Mouse (Mus musculus) hindbrain, embryonic 13.5 days (tissue): ENCODE measurements around the gene Tmem156. TPM values are rescaled to one million over a fixed set of nuclear protein-coding genes. Genes with fewer than 3 reads are reported as not detected.

Experiments used
- ATAC-seq: fragments of 200-750 bp; cut with Nextera tagmentation; 2 replicates; pipeline ENCODE4 v1.8.0; 2017; ENCODE audit warnings: moderate TSS enrichment; ENCODE audit not compliant: low FRiP score
- H3K27ac ChIP-seq: fragments of 300-500 bp; sonication (generic); 2 replicates; pipeline ENCODE4 v1.5.1; 2015; ENCODE audit warnings: inconsistent platforms, mild to moderate bottlenecking, moderate library complexity
- H3K27me3 ChIP-seq: fragments of 300-500 bp; sonication (generic); 2 replicates; pipeline ENCODE4 v1.6.1; 2015; ENCODE audit warnings: mild to moderate bottlenecking, inconsistent platforms
- H3K36me3 ChIP-seq: fragments of 300-500 bp; sonication (generic); 2 replicates; pipeline ENCODE4 v1.6.1; 2015; ENCODE audit warnings: mild to moderate bottlenecking, inconsistent platforms
- H3K4me1 ChIP-seq: fragments of 300-500 bp; sonication (generic); replicated peaks from 2 replicates; pipeline ENCODE4 v1.6.1; 2015; ENCODE audit warnings: inconsistent platforms
- H3K4me2 ChIP-seq: fragments of 300-500 bp; sonication (generic); 2 replicates; pipeline ENCODE4 v1.6.1; 2015; ENCODE audit warnings: inconsistent platforms, mild to moderate bottlenecking, moderate library complexity
- H3K4me3 ChIP-seq: fragments of 300-500 bp; sonication (generic); 2 replicates; pipeline ENCODE4 v1.5.1; 2015; ENCODE audit warnings: mild to moderate bottlenecking, inconsistent platforms
- H3K9ac ChIP-seq: fragments of 300-500 bp; sonication (generic); 2 replicates; pipeline ENCODE4 v1.6.1; 2015; ENCODE audit warnings: mild to moderate bottlenecking, inconsistent platforms
- H3K9me3 ChIP-seq: fragments of 300-500 bp; sonication (generic); 2 replicates; pipeline ENCODE4 v1.6.1; 2016; ENCODE audit warnings: inconsistent platforms
- WGBS: fragments of 180-500 bp; shearing (Covaris S2); methylation state at CpG from one replicate; pipeline ENCODE4 v1.1.7; 2015; 5-methylcytosine and 5-hydroxymethylcytosine counted together
- polyA plus RNA-seq: library from polyadenylated mRNA; unstranded; fragments of >200 nt; fragmentation: Nextera tagmentation; extraction: Ambion mirVana; gene quantifications from 2 replicates; pipeline ENCODE4 v1.2.1, GENCODE M21; 2015

Gene Tmem156
- polyA plus RNA-seq, 1 experiment from 2014 or later: not detected

DNA sequence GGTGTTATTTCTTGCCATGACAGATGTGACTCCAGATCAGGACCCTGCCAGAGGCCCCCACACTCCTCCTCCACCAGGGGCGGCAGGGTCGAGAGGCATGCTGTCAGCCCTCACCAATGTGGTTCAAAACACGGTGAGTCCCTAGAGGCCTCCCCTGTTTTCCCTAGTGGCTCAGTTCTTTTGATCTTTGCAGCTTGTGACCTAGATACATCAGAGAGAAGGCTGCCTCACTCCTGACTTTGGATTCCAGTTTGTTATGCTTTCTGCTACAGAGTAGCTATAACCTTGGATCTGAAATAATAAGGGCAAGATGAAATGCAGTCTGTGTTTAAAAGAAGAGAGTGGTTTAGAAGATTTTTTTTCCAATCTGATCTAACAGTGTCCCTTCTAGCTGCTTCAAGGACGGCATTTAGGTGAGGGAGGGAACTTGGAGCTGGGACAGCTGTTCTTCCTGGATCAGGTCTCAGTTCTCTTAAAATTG is 85.9 kb downstream of the Tmem156 start:
- Histone ChIP-seq H3K27me3 (no peaks in the 10 kb centered on the region), H3K36me3 (no peaks in the 10 kb centered on the region), H3K4me2 (no peak overlapping the region), H3K9ac (no peak overlapping the region), H3K4me3 (no peak overlapping the region), H3K9me3 (no peaks in the 10 kb centered on the region), H3K27ac (no peak overlapping the region), H3K4me1 (peaks cover 11% of the 10 kb centered on the region)
- WGBS: 45% methylated on average over 4 of the region's 4 CpGs
- no peak for ATAC-seq

DNA sequence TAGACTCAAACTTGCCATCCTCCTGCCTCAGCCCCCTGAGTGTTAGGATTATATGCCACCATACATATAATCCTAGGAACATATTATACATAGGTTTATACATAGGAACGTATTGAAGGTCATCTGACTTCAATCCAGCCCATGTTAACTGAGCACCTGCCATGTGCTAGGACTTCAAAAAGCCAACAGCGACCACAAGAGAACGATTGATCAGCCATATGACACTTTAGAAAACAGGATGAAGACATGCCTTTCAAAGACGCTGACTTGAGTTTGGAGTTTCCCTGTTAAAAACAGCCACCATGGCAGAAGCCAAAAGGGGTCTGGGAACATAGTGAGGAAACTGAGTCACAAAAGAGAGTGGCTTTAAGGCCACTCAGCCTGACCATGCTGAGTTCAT is 86.7 kb downstream of the Tmem156 start:
- H3K27me3 ChIP-seq: no peaks in the 10 kb centered on the region
- H3K36me3 ChIP-seq: no peaks in the 10 kb centered on the region
- no peak overlapping the region for H3K4me3 ChIP-seq
- H3K9me3 ChIP-seq: no peaks in the 10 kb centered on the region
- 92% methylated on average over 4 of the region's 4 CpGs for WGBS
- ATAC-seq: no peak
- no peak overlapping the region for H3K27ac ChIP-seq
- H3K9ac ChIP-seq: no peak overlapping the region
- H3K4me2 ChIP-seq: no peak overlapping the region
- H3K4me1 ChIP-seq: peaks cover 11% of the 10 kb centered on the region

Other genes with a start within 250 kb of the Tmem156 start
- gene Tlr1, start 158.6 kb downstream of the Tmem156 start, polyA plus RNA-seq: 0.36 and 0.39 TPM in 2 replicates
- 0.42 and 0.57 TPM in 2 replicates for gene Tlr6, start 132.0 kb downstream of the Tmem156 start, polyA plus RNA-seq
- 11.8 and 13.3 TPM in 2 replicates for gene Fam114a1, start 122.1 kb downstream of the Tmem156 start, polyA plus RNA-seq
- gene Klhl5, start 15.4 kb upstream of the Tmem156 start, polyA plus RNA-seq: 42.8 and 52.3 TPM in 2 replicates
- 12.2 and 12.3 TPM in 2 replicates for gene Wdr19, start 107.6 kb upstream of the Tmem156 start, polyA plus RNA-seq
- gene Rfc1, start 243.5 kb upstream of the Tmem156 start, polyA plus RNA-seq: 39.2 and 40.6 TPM in 2 replicates